Mouse (Mus musculus): ENCODE measurements at regions not wholly inside any gene's neighbourhood (a gene's known extent, or its start where the extent isn't known, plus 50 kb on each side); places are given as distances from the start of the nearest gene placed in this dataset.

GRCm38 (mm10) chr11:20442476-20442875 is 100.6 kb upstream of the Sertad2 start:
- dilution Hi-C loops (cut with MboI; ENCODE audit: extremely low pct_ligation_motif_present, extremely low pct_unique_long_range_greater_than_20kb, low sequenced_read_pairs): no loop called here

GRCm38 (mm10) chr11:20445061-20445902 is 97.8 kb upstream of the Sertad2 start:
- Histone ChIP-seq H3K79me2 (replicated peaks; ENCODE audit: control insufficient read depth, extremely low read depth, insufficient read depth, poor library complexity, severe bottlenecking) (no peaks in the 10 kb centered on the region), H3K27ac (ENCODE audit: insufficient read depth, low read depth) (no peak overlapping the region), H3K27me3 (replicated peaks) (peaks cover 1% of the 10 kb centered on the region), H3K4me1 (ENCODE audit: control insufficient read depth in 1 of 2, insufficient read depth in 2 of 2) (peaks cover 0 to 8% of the 10 kb centered on the region in 2 experiments; a peak in 3 of 4 replicates), H3K4me3 (replicated peaks in 1 of 3; ENCODE audit: low read depth in 2 of 3, low read length in 2 of 3, poor library complexity in 1 of 3) (no peak overlapping the region), H3K9me3 (replicated peaks; ENCODE audit: low read length) (peaks cover 10% of the 10 kb centered on the region), H3K36me3 (replicated peaks in 1 of 2; ENCODE audit: control insufficient read depth in 1 of 2, insufficient read depth in 1 of 2, low read length in 1 of 2) (peaks cover 0 to 2% of the 10 kb centered on the region in 2 experiments), H3K4me2 (ENCODE audit: insufficient read depth, low read depth, poor library complexity, severe bottlenecking) (peak overlapping the region; percentile 60), H3K9ac (ENCODE audit: insufficient read depth, low read depth) (no peak overlapping the region)
- TF ChIP-seq MEF2A (IDR thresholded peaks at IDR 0.05; ENCODE audit: borderline replicate concordance, low read depth, low read length) (no peak), ELF1 (IDR thresholded peaks at IDR 0.05; ENCODE audit: low read depth, low read length) (no peak), ZC3H11A (IDR thresholded peaks at IDR 0.05; ENCODE audit: low read depth, low read length) (no peak), SMC3 (IDR thresholded peaks at IDR 0.05; ENCODE audit: low read depth, low read length) (no peak), BHLHE40 (IDR thresholded peaks at IDR 0.05; ENCODE audit: low read depth, low read length) (no peak), TBP (conservative IDR thresholded peaks at IDR 0.05; ENCODE audit: low read depth, low read length) (no peak), CTCF (conservative IDR thresholded peaks at IDR 0.05 in 1 of 2, IDR thresholded peaks at IDR 0.05 in 1 of 2; ENCODE audit: low read depth in 2 of 2, low read length in 2 of 2) (no peak), SIN3A (IDR thresholded peaks at IDR 0.05; ENCODE audit: low read length) (no peak), MAZ (IDR thresholded peaks at IDR 0.05; ENCODE audit: low read depth, low read length) (no peak), RCOR1 (conservative IDR thresholded peaks at IDR 0.05; ENCODE audit: low read depth, low read length) (no peak), ZMIZ1 (IDR thresholded peaks at IDR 0.05; ENCODE audit: low read depth, low read length) (no peak), MXI1 (IDR thresholded peaks at IDR 0.05; ENCODE audit: low read depth, low read length) (no peak), MAFK (IDR thresholded peaks at IDR 0.05; ENCODE audit: insufficient replicate concordance, low read length) (no peak), ZKSCAN1 (IDR thresholded peaks at IDR 0.05; ENCODE audit: borderline replicate concordance, low read depth, low read length) (no peak), CHD1 (IDR thresholded peaks at IDR 0.05; ENCODE audit: low read depth, low read length) (no peak), ZNF384 (IDR thresholded peaks at IDR 0.05; ENCODE audit: low read depth, low read length) (no peak)
- in situ Hi-C loops (cut with MboI; ENCODE audit: low pct_ligation_motif_present, low pct_unique_long_range_greater_than_20kb, low sequenced_read_pairs): loop anchor here (10.0 kb wide), 1 partner anchor 470 kb away; no protein-coding TSS in a partner anchor
- dilution Hi-C loops (cut with MboI; ENCODE audit: extremely low pct_ligation_motif_present, extremely low pct_unique_long_range_greater_than_20kb, low sequenced_read_pairs): no loop called here
- no peak for DNase-seq (ENCODE audit: extremely low read depth)

More at GRCm38 (mm10) chr11:20442476-20442875, 100.6 kb upstream of the Sertad2 start:
- Histone ChIP-seq H3K4me2 (ENCODE audit: insufficient read depth, low read depth, poor library complexity, severe bottlenecking) (no peak overlapping the region), H3K9ac (ENCODE audit: insufficient read depth, low read depth) (no peak overlapping the region), H3K36me3 (replicated peaks in 1 of 2; ENCODE audit: control insufficient read depth in 1 of 2, insufficient read depth in 1 of 2, low read length in 1 of 2) (peaks cover 0 to under 1% of the 10 kb centered on the region in 2 experiments), H3K27ac (ENCODE audit: insufficient read depth, low read depth) (no peak overlapping the region), H3K4me1 (ENCODE audit: control insufficient read depth in 1 of 2, insufficient read depth in 2 of 2) (peaks cover 0 to 8% of the 10 kb centered on the region in 2 experiments; a peak in 3 of 4 replicates), H3K79me2 (replicated peaks; ENCODE audit: control insufficient read depth, extremely low read depth, insufficient read depth, poor library complexity, severe bottlenecking) (no peaks in the 10 kb centered on the region), H3K4me3 (replicated peaks in 1 of 3; ENCODE audit: low read depth in 2 of 3, low read length in 2 of 3, poor library complexity in 1 of 3) (no peak overlapping the region), H3K9me3 (replicated peaks; ENCODE audit: low read length) (peaks cover 3% of the 10 kb centered on the region), H3K27me3 (replicated peaks) (peaks cover 1% of the 10 kb centered on the region)
- TF ChIP-seq JUND (conservative IDR thresholded peaks at IDR 0.05; ENCODE audit: low read depth, low read length) (no peak), RAD21 (IDR thresholded peaks at IDR 0.05; ENCODE audit: low read depth, low read length) (no peak), POLR2AphosphoS2 (IDR thresholded peaks at IDR 0.05; ENCODE audit: low read depth, low read length) (no peak), SMC3 (IDR thresholded peaks at IDR 0.05; ENCODE audit: low read depth, low read length) (no peak), ZC3H11A (IDR thresholded peaks at IDR 0.05; ENCODE audit: low read depth, low read length) (no peak), NRF1 (IDR thresholded peaks at IDR 0.05; ENCODE audit: low read depth, low read length) (no peak), ELF1 (IDR thresholded peaks at IDR 0.05; ENCODE audit: low read depth, low read length) (no peak), CHD1 (IDR thresholded peaks at IDR 0.05; ENCODE audit: low read depth, low read length) (no peak)
- no peak for DNase-seq (ENCODE audit: extremely low read depth)
- in situ Hi-C loops (cut with MboI; ENCODE audit: low pct_ligation_motif_present, low pct_unique_long_range_greater_than_20kb, low sequenced_read_pairs): loop anchor here (10.0 kb wide), 1 partner anchor 472 kb away; no protein-coding TSS in a partner anchor

Measured in CH12.LX (cell line).